Mouse (Mus musculus): Measurements from ENCODE around the gene Myrip. TPM values are rescaled to one million over a fixed set of nuclear protein-coding genes. Genes with fewer than 3 reads are reported as not detected.
"Not testable (repeated sequence)": the region's sequence is repeated elsewhere in the genome, so short reads cannot be mapped to it uniquely, and the experiment has no call there.

The Myrip gene
- total RNA-seq, 2 experiments from 2014 or later = 79.9 to 84.9 TPM

DNA sequence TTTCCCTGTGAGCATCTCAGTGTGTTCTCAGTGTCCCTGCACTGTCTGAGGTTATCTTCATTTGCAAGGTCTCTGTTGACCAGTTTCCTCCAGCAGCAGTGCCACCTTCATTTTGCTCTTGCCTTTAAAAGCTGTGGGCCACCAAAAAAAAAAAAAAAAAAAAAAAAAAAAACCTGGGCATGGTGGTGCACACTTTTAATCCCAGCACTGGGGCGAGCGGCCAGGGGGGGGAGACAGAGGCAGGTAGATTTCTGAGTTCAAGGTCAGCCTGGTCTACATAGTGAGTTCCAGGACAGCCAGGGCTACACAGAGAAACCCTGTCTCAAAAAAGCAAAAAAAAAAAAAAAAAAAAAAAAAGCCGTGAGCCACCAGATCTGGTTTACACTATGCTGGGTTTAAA lies 29.7 kb downstream of the Myrip start:
- DNase-seq (ENCODE audit: low spot score in 2 of 2) = not testable (repeated sequence)

DNA sequence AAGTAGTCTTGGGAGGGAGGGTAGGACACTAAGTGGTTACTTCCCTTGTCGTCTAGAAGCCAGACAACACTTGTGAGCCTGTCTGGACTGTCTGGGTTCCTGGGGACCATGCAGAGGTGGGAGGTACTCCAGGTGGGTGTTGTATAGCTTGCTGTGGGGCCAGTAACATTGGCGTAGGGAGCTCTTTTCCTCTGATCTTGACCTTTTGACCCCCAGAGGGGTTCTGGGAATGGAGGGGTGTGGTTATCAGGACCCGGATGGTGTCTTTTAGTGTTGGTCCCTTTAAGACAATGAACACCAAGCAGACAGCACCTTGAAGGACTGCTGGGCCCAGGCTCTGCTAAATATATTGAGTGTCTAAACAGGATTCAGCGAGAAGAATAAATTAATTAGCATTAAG lies 36.9 kb downstream of the Myrip start:
- DNase-seq (ENCODE audit: low spot score in 2 of 2) = no peak

DNA sequence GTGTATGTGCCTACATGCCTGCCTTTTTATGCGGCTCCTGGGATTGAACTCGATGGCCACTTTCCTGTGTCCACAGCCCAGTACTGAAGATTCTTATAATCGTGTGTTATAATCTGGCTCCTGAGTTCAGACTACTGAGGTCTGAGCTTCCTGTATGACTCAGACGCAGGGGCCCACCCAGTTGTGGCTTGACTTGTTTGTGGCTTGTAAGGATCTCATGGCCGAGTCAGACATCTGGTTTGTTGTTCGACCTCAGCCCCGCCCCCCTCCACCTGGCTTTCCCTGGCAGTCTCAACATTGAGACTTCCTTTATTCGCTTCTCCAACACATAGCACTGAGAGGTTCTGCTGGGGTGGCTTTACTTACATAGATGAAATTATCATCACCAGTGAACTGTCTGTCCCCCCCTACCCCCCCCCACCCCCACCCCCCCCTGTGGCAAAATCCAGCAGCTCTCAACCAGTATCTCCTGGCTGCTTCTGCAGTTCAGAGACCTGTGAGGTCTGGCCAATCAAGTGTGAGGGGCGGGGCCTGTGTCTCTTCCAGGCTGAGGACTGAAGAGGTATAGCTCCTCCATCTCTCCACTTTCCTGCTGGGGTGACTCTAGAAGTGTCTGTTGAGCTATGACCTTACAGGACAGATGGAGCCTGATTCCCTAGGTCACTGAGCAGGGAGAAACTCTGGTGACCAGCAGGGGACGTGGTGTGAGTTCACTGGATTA lies 38.8 kb downstream of the Myrip start:
- no peak for DNase-seq (ENCODE audit: low spot score in 2 of 2)

DNA sequence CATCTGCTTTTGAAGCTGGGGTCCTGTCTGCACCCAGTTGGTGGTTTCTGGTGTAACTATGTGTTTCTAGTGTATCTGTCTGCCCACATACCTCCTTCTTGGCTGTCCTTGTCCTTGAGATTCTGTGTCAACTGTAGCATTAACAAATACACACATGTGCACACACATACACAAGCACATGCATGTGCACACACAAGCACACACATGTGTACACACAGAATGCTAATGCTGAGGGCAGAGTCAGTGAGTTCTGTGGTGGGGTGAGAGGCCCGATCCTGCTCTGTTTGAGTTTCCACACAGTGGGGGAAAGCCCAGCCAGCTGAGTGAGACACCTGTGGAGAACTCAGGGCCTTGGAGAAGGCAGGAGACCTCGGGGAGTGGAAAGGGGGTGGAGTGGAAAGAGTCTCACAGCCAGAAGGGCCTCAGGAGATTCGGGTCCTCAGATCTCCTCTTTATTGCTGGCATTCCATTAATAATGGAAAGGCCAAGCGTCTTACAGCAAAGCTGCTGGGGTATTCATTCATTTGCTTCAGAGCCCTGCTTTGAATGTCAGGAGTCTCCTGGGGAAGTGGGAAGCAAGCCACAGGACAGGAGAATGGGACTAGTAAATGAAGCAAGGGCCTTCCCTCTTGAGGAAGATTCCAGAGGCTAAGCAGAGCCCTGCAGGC lies 41.9 kb downstream of the Myrip start:
- DNase-seq (ENCODE audit: low spot score in 2 of 2) = no peak

DNA sequence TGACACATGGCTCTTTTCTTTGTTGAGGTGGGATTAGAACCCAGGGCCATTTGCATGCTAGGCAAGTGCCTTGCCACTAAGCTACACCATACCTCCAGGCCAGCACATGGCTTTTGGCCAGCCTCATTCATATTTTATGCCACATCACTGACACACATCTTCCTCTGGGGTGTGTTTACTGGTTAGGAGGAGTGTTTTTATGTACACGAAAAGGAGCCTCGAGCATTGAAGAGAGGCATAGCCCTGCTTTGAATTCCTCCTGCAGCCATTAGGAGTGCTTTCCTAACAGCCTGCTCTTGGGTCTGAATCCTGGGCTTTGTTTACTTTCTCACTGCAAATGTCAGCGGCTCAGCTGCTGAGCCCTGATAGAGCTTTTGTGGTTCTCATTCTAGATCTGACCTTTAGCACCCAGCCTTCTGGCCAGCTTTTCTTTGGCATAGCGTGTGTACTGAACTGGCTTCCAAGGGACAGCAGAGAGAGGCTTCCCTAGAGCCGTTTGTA lies 44.4 kb downstream of the Myrip start:
- DNase-seq (ENCODE audit: low spot score in 2 of 2) = no peak

DNA sequence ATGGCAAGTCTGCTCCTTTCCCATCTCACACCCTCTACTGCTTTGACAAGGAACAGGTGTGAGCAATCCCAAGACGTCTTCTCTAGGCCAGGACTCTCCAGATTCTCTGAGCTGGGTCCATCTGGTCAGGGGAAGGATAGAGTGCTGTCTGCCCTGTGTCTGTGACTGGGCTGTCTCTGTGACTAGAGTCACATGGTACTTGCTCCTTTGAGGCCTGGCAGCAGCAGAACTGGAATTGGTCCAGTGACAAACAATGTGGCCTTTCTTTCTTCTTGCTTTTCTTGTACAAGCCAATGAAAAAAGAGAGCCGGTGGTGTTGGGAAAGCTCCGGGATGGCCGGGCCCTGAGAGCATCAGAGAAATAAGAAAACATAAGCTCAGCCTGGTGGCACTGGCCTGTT lies 47.8 kb downstream of the Myrip start:
- peak in 1 of 2 experiments; percentile 48 for DNase-seq (ENCODE audit: low spot score in 2 of 2)

DNA sequence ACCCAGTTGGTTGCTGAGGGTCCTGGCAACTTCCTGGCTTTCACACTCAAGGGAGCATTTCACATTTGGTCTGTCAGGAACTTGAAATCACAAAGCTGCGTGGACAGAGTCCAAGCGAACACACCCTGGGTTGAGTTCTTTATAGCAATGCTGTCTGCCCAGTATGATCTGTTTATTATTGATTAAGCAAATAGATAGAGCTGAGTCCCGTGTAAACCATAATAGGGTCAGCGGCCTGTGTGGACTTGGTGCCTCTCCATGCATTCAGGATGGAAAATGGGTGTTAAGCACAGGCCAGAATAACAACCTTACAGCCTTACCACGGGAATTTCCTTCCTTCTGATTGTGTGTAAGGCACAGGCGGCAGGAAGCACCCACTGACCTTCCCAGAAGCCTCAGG lies 49.0 kb downstream of the Myrip start:
- DNase-seq (ENCODE audit: low spot score in 2 of 2) = no peak

DNA sequence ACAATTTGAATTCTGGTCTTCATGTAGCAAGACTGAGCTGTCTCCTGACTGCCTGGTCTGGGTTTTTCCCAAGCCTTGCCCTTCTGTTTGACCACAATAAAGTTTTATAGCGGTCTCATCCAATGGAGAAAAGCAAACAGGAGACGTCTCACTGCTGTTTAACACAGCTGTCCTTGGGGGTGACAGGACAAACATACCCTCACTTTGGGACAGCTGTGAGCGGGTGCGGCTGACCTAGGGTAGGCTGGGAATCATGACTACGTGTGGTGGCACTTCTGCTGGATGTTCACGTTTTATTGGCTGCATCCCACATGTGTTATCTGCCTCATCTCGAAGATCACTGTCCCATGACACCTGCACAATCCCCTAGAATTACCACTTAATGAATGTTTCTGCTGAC lies 49.7 kb downstream of the Myrip start:
- no peak for DNase-seq (ENCODE audit: low spot score in 2 of 2)

DNA sequence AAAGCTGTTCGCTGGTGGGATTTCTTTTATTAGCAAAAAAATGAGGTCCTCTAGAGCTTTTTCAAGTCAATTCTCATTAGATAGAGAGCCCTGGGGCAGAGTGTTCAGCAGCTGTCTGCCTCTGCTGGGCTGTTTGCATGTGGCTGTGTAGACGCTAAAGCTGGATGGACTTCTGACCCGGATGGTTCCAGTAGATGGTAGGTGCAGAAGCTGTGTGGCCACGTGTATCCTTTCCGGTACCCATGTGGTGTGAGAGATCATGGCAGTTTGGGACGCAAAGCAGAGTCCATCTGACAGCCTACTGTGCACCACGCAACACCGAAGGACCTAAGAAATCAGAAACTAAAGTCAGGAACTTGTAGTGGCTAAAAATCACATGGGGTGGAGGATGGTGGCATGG lies 50.2 kb downstream of the Myrip start:
- DNase-seq (ENCODE audit: low spot score in 2 of 2) = no peak

DNA sequence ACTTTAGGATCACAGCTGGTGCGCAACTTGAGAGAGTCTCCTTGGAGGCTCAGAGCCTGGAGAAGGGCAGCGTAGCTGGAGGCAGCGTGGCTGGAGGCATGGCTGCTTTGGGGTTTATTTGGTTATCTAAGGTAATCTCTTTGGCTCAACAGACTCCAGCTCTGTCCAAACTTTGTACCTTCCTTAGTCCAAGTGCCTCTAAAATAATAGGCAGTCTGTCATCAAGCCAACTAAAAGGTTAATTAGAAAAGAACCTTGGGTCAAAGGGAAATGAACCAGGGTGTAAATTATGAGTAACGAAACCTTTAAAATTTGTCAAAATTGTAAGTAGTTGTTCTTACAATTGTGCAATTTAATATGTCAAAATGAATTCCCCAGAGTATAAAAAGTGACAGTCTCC lies 51.7 kb downstream of the Myrip start:
- no peak for DNase-seq (ENCODE audit: low spot score in 2 of 2)

DNA sequence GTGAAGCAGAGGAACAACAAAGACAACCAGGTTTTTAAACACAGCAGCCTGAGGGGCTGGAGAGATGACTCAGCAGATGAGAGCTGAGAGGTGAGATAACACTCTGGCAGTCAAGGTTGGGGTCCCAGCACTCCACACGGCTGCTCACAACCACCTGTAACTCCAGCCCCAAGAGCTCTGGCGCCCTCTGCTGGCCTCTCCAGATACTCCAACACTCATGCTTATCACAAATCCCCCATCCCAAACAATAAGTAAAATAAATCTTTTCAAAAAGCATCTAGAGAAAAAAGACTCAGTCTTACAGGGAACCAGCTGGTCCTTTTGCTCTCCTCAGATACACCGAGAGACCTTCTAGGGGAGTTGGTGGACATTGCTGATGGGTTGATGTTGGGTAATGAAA lies 52.7 kb downstream of the Myrip start:
- DNase-seq (ENCODE audit: low spot score in 2 of 2) = no peak

DNA sequence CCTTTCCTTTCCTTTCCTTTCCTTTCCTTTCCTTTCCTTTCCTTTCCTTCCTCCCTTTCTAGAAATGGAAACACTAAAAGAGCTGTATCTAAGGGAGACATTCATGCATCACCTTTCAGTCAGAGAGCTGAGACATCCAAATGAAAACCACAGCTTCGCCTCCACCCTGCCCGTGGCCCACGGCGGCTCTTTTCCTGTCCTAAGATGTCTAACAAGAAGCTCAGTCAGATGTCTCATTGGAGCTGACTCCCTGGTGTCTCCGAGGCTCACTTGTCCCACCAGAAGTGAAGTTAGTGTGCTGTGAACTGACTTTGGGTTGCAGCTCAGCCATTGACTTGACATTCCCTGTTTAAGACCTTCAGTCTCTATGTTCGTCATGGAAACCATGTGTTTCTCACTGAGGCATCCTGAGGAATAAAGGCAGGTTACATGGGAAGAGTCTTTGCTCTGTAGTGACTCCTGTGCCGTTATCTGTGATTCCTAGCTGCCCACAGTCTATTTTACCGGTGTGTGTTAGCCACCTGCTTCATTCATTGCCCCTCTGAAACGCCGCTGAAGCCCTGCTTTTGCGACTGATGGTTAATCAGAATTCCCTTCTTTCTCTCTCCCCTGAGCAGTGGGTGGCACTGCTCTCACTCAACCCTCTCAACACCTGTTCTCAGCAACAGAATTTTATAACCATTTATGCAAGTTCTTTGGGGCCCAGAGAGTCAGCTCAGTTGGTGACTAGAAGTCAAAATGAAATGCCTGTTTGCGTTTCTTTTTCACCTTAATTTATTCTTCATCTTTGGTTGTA lies 53.4 kb downstream of the Myrip start:
- no peak for DNase-seq (ENCODE audit: low spot score in 2 of 2)

DNA sequence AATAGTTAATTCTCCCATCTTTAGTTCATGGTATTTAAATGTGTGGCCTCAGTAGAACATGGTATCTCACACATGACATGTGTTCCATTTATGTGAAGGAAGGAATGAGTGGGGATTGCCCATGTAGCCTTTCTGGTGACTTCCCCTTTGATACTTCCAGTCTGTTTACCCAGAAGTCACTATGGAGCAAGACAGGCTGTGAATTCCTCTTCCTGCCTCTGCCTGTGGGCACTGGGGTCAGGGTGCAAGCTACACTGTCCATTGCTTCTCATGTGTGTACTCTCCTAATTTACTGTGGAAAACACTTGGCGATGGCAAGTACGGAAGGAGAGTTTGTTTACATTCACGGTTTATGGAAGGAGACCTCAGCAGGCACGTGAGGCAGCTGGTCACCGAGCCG lies 55.2 kb downstream of the Myrip start:
- no peak for DNase-seq (ENCODE audit: low spot score in 2 of 2)

DNA sequence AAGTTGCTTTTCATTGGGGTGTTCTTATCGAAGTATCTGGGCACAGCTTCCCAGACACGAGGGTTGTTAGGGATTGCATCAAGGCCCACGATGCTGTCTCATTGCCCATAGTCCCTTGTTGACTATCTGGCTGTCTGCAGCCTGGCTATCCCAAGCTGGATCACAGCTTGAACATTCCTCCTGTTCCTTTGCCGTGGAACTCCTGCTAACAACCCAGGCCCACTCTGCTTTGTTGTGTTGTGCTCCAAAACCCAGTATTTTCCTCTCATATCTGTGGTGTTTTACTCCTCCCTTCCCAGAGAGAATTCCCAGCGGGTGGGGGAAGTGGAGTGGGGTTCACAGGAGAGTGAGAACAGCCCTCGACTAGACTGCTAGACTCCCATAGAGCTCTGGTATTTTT lies 56.7 kb downstream of the Myrip start:
- DNase-seq (ENCODE audit: low spot score in 2 of 2) = no peak

DNA sequence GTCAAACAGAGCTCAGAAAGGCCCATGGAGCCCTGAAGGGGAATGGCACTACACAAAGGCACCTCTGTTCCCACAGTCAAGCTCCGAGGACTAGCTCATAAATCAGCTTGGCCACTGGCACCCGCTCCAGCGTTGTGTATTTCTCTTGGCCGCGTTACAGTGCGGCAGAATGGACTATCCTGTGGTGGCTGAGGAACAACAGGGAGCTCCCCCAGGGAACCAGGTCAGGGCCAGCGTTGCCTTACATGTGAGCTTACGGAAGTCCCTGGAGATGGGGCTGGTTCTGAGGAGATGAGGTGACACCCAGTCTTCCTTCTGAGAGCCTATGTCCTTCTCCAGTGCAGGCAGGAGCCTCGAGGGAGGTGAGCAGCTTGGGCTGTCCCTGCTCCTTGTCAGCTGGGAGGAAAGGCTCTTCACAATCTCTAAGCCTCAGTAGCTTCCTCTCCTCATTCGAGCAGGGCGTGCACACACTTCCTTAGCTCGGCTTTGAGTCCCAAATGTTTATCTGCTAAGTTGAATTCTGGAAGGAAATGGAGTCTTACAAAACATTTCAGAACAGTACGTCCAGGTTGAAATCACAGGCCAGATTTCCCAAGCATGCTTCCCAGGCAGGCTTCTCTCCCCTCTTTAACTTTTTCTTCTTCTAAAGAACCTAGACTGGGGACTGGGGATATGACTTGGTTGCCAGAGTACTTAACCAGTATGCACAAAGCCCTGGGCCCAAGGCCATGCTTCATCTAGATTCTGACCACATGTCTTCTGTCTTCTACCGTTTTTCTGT lies 59.3 kb downstream of the Myrip start:
- DNase-seq (ENCODE audit: low spot score in 2 of 2) = peak; percentile 53 to 69

DNA sequence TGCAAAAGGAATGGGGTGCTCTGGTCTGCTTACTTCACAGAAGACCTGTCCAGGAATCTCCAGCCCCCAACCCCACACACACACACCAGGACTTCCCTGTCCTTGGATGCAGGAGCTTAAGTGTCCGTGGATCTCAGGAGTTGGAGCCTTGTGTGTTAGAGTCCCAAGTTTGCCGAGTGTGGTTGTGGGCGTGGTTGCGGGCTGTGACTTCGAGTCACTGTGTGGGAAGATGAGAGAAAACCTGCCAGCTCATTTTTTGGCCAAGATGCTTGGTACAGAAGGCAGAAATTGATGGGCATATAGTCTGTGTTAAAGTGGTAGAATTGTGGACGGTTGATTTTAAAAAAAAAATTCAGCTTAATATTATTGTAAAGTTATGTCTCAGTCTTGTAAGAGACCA lies 60.3 kb downstream of the Myrip start:
- DNase-seq (ENCODE audit: low spot score in 2 of 2) = peak; percentile 67 to 81

DNA sequence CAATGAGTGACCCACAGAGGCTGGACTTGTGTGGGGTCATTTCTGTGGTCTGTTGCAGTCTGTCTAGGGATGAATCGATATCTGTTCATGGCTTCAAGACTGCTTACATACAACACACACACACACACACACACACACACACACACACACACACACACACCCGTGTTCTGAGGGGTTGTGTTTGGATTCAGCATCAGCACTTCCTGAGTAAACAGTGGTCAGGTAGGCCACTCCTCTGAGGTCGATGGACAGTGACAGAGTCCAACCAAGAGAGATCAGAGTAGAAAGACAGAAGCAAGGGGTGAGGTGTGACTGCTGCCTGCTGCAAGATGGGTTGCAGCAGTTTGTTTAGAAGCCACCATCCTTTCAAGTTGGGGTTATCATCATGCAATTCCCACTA lies 61.4 kb downstream of the Myrip start:
- no peak for DNase-seq (ENCODE audit: low spot score in 2 of 2)

DNA sequence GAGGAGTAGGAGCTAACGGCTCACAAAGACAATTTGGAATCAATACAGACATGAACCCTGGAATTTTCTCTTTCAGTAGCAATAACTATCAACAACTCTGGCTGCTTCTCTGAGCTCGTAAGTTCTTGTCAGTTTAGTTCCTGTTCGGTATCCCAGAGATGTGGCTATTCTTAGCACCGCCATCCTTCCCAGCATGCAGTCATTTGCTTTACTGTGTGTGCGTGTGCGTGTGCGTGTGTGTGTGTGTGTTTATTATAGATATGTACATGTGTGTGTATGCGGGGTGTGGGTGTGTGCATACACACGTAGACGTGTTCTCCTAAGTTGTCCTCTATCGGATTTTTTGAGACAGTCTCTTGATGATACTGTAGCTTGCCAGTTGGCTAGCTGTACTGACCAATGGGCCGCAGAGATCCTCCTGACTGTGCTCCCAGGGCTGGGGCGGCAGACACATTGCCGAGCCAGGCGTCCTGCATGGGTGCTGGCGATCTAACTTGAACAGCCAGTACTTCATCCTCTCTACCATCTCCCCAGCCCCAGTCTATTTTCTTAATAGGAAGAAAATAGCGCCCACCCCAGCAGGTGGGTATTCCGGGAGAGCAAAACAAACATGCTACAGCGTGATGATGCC lies 63.5 kb downstream of the Myrip start:
- DNase-seq (ENCODE audit: low spot score in 2 of 2) = no peak

DNA sequence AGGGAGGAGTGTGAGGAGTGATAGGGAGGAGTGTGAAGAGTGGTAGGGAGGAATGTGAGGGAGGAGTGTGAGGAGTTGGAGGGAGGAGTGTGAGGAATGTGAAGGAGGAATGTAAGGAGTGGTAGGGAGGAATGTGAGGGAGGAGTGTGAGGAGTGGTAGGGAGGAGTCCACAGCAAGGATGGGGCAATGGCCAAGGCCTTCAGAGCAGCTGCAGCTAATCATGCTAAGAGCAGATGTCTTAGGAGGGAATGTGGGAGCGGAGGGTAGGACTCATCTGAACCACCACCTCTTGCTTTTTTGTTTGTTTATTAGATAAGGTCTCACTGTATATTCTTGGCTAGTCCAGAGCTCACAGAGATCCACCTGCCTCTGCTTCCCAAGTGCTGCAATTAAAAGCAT lies 66.2 kb downstream of the Myrip start:
- DNase-seq (ENCODE audit: low spot score in 2 of 2) = no peak

DNA sequence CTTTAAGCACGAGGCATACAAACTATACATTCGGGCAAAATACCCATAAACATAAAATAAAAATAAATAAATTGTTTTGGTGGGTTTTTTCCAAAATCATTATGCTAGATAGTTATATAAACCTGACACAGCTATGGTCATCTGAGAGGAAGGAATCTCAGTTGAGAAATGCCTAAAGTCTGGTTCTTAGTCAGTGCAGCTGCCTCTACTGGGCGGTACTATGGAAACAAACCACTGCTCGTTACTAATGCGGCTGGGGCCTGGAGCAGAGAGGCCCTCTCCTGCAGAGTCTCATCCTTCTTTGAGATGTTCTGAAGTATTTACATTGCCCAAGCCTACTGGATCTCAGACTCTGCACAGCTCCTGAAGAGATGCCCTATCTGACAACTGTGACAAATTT lies 70.3 kb downstream of the Myrip start:
- DNase-seq (ENCODE audit: low spot score in 2 of 2) = no peak

DNA sequence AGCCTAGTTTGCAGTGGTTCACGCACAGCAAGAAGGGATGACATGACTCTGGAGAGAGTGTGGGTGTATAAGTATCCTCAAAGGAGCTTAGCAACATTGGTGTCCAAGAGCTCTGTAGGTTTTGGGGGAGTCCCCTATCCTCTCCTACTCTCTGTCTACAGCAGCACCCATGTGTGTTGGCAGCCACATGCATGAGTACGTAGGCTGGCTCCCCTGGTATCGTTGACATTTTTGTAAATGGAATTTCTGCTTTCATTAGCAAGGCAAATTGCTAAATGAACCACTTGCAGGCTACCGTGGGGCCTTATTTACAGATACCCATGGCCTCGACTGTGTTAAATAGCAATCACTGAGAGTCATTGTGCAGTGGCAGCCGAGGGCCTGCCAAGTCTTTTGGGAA lies 71.0 kb downstream of the Myrip start:
- DNase-seq (ENCODE audit: low spot score in 2 of 2) = no peak
